Mouse (Mus musculus): ENCODE data around the gene Tspan18. TPM values are rescaled to one million over a fixed set of nuclear protein-coding genes. Genes with fewer than 3 reads are reported as not detected.

The Tspan18 gene
- polyA plus RNA-seq, 1 experiment, result 8.8 TPM

DNA sequence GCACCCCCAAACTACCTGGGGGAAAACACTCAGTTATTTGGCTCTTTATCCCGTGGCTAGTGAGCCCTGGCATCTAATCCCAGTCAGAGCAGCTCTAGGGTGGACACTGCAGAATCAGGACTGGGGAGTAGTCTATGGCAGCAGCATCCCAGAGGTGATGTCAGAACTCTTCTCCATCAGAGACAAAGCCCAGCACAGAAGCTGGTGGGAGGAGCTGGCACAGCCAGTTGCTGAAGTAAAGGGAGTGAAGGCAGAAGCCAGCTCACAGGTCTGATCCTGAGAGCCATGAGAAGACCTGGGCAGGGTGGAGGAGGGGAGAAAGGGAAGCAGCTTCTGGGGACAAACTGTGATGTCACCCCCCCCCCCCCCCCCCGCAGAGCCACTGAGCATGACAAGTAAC, 48.0 kb downstream of the Tspan18 start:
- TF ChIP-seq FLI1 (IDR thresholded peaks at IDR 0.05; ENCODE audit: low read length), result no peak
- no peak for TF ChIP-seq GATA1 (IDR thresholded peaks at IDR 0.05; ENCODE audit: borderline replicate concordance, low read length)
- H3K4me3 ChIP-seq (replicated peaks), result no peak overlapping the region
- peaks cover 67% of the 10 kb centered on the region for H3K27me3 ChIP-seq (replicated peaks)
- H3K9me3 ChIP-seq, result no peaks in the 10 kb centered on the region
- H3K4me1 ChIP-seq, result peaks cover 27% of the 10 kb centered on the region
- H3K36me3 ChIP-seq (replicated peaks; ENCODE audit: low read length), result no peaks in the 10 kb centered on the region

DNA sequence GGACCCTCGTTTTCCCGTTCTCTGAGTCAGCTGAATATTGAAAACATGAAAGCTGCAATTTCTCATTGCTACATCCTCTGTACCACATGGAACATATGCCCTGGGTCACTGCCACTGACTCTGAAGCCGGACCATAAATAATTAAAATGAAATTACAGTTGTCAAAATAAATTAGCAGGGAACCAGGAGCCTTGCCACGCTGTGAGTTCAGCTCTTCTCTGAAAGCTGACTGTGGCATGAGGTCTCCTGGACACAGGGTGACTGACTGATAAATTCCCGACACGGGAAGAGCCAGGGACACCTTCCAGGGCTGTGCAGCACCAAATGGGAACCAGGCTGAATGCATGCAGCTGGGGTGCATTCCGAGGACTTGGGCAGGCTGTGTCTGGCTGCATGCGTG, 48.5 kb downstream of the Tspan18 start:
- H3K4me3 ChIP-seq (replicated peaks), result no peak overlapping the region
- TF ChIP-seq GATA1 (IDR thresholded peaks at IDR 0.05; ENCODE audit: borderline replicate concordance, low read length) (no peak), FLI1 (IDR thresholded peaks at IDR 0.05; ENCODE audit: low read length) (no peak)
- H3K27me3 ChIP-seq (replicated peaks), result peaks cover 65% of the 10 kb centered on the region
- no peaks in the 10 kb centered on the region for H3K36me3 ChIP-seq (replicated peaks; ENCODE audit: low read length)
- H3K9me3 ChIP-seq, result no peaks in the 10 kb centered on the region
- H3K4me1 ChIP-seq, result peaks cover 27% of the 10 kb centered on the region

DNA sequence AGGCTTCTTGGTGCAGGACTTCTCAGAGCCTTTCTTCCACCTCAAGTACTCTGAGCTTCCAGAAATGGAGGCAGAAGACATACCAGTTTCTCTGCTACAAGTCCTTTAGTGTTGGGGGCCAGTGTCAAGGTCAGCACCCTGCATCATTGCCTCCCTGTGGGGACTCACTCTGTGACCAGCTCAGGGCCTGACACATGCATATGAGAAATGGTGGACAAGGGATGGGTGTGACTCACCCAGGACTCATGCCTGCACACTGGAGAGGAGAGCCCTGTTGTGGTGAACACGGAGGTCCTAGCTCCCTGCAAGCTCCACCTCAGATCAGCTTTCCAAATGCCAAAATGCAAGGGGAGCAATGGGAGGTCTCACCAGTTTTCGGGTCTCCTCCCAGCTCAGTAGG, 49.7 kb downstream of the Tspan18 start:
- H3K36me3 ChIP-seq (replicated peaks; ENCODE audit: low read length), result no peaks in the 10 kb centered on the region
- H3K27me3 ChIP-seq (replicated peaks), result peaks cover 72% of the 10 kb centered on the region
- no peak overlapping the region for H3K4me3 ChIP-seq (replicated peaks)
- TF ChIP-seq FLI1 (IDR thresholded peaks at IDR 0.05; ENCODE audit: low read length) (no peak), GATA1 (IDR thresholded peaks at IDR 0.05; ENCODE audit: borderline replicate concordance, low read length) (no peak)
- H3K4me1 ChIP-seq, result peaks cover 31% of the 10 kb centered on the region
- H3K9me3 ChIP-seq, result no peaks in the 10 kb centered on the region

DNA sequence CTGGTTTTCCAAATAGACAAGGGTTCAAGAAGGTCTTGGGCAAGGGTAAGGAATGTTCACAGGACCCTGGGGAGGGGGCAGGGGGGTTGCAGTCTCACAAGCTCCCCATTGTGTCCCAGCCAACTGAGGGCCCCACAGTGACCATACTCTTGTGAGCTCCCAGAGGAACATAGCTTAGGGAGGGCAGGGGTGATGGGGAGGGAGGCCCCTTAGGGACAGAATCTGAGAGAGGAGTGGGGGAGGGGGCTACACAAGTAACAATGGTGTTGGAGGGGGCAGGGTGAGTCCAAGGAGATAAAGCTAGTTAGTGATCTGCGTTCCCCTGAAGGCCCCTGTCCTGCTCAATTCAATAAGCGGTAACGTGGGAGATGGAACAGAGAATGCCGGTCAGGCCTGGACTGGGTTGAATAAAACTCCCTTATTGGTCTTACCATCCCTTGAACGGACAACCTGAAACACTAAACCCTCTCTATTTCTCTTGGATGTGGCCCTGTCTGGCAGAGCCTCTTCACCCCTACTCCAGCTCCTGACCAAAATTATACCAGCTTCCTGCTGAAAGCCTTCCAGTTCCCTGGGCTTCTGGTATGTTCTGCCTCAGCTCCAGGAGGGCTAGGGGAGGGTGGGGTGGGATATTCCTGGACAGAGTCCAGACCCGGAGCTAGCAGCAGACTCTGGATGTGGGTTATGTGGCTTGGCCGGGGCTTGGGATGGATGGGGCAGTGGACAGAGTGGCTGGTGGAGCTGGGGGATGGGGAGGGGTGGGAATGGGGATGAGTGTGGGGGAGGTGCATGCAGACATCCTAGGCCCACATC, 50.6 kb downstream of the Tspan18 start:
- Histone ChIP-seq H3K36me3 (replicated peaks; ENCODE audit: low read length) (no peaks in the 10 kb centered on the region), H3K9me3 (no peaks in the 10 kb centered on the region), H3K4me3 (replicated peaks) (no peak overlapping the region), H3K4me1 (peaks cover 32% of the 10 kb centered on the region), H3K27me3 (replicated peaks) (peaks cover 75% of the 10 kb centered on the region)
- TF ChIP-seq GATA1 (IDR thresholded peaks at IDR 0.05; ENCODE audit: borderline replicate concordance, low read length) (no peak), FLI1 (IDR thresholded peaks at IDR 0.05; ENCODE audit: low read length) (no peak)

DNA sequence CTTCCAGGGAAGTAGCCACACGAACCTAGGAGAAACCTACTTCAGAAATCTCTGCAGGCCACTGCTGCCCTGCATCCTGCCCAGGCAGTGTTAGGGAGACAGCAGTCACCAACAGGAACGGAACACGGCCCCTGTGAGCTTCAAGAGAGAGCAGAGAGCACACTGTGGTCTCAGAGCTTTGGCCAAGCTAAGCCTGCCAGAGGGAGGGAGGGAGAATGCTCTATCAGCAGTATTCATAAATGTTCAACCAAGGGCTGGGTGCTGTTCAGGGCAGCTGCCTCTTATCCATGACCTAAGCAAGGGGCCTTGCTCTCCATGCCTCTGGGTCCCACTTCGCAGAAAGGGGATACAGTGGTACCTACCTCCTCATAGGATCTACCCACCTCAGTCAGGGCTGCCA, 51.7 kb downstream of the Tspan18 start:
- TF ChIP-seq FLI1 (IDR thresholded peaks at IDR 0.05; ENCODE audit: low read length) (no peak), GATA1 (IDR thresholded peaks at IDR 0.05; ENCODE audit: borderline replicate concordance, low read length) (no peak)
- Histone ChIP-seq H3K27me3 (replicated peaks) (peaks cover 70% of the 10 kb centered on the region), H3K4me1 (peaks cover 35% of the 10 kb centered on the region), H3K9me3 (no peaks in the 10 kb centered on the region), H3K36me3 (replicated peaks; ENCODE audit: low read length) (no peaks in the 10 kb centered on the region), H3K4me3 (replicated peaks) (no peak overlapping the region)

DNA sequence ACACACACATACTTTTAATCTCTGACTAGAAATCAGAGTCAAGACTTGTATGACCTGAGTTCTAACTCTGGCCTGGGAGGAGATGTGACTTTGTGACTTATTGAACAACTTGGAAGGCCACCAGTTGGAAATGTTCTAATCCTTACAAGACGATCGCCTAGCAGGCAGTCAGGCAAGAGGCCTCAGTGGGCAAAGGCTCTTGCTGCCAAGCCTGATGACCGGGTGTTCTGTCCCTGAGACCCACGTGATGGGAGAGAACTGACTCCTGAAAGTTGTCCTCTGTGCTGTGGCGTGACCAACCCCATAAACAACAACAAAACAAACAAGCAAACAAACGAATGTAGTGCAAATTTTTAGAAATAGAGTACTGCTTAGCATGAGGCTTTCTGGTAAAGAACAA, 52.8 kb downstream of the Tspan18 start:
- peaks cover 70% of the 10 kb centered on the region for H3K27me3 ChIP-seq (replicated peaks)
- no peaks in the 10 kb centered on the region for H3K36me3 ChIP-seq (replicated peaks; ENCODE audit: low read length)
- no peaks in the 10 kb centered on the region for H3K9me3 ChIP-seq
- TF ChIP-seq GATA1 (IDR thresholded peaks at IDR 0.05; ENCODE audit: borderline replicate concordance, low read length), result no peak
- no peak for TF ChIP-seq FLI1 (IDR thresholded peaks at IDR 0.05; ENCODE audit: low read length)
- H3K4me3 ChIP-seq (replicated peaks), result no peak overlapping the region
- H3K4me1 ChIP-seq, result peaks cover 37% of the 10 kb centered on the region

DNA sequence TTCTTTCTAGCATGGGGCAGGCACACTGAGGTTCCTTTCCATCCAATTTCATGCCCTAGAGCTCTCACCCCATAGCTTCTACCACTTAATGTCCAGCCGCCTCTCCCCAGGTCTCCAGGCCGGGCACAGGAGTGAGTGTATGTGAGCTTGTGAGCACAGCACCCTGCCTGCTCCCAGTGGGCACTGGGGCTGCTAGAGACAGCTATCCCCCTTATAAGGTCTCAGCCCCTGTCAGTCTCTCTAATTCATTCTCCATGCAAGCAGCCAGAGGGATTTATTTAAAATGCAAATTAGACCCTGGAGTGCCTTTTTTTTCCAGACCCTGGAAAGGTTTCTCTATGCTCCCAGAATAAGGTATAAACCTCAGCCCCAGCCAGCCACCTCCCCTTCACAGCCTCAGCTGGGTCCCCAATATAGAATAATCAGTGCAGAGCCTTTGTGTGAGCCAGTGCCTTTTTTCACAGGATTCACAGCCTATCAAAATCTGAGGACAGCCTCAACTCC, 54.1 kb downstream of the Tspan18 start:
- Histone ChIP-seq H3K36me3 (replicated peaks; ENCODE audit: low read length) (peaks cover 5% of the 10 kb centered on the region), H3K27me3 (replicated peaks) (peaks cover 67% of the 10 kb centered on the region), H3K4me3 (replicated peaks) (no peak overlapping the region), H3K4me1 (peaks cover 40% of the 10 kb centered on the region), H3K9me3 (no peaks in the 10 kb centered on the region; the same call in 1 of the 2 replicates)
- TF ChIP-seq FLI1 (IDR thresholded peaks at IDR 0.05; ENCODE audit: low read length), result no peak
- no peak for TF ChIP-seq GATA1 (IDR thresholded peaks at IDR 0.05; ENCODE audit: borderline replicate concordance, low read length)

DNA sequence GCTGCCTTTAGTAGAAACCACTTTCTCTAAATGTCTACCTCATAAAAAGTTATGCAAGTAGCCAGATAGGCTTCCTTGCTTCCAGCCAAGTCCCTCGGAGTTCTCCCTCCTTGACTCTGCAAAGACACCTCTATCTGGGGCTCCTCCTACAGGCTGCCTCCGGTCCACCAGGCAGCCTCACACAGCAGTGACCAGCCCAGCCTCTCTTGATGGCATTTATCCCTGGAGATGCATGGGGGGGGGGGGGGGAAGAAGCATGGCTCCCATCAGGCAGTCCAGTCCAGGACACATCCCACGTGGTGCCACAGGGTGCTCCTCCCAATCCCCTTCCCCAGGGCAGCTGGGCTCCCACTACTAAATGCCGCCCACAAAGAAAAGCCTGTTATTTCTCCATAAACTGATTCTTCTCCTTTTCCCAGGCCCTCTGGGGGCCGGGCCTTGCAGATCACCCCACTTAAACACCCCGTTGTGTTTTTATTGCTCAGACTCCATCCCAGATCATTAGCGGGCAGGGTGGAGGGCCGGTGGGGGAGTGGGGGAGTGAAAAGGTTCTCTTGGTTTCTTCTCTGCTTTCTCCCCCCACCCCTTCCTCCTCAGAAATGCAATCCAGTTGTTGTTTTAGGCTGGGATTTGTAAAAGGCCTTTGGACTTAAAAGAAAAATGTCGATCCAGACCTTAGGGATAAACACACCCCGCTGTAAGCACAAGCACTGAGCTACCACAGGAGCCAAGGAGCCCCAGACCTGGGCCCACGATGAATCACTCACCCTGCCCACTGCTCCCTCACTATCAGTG, 55.9 kb downstream of the Tspan18 start:
- peaks cover 5% of the 10 kb centered on the region for H3K36me3 ChIP-seq (replicated peaks; ENCODE audit: low read length)
- peaks cover 44% of the 10 kb centered on the region for H3K4me1 ChIP-seq
- TF ChIP-seq GATA1 (IDR thresholded peaks at IDR 0.05; ENCODE audit: borderline replicate concordance, low read length) (no peak), FLI1 (IDR thresholded peaks at IDR 0.05; ENCODE audit: low read length) (no peak)
- H3K27me3 ChIP-seq (replicated peaks), result peaks cover 64% of the 10 kb centered on the region
- H3K4me3 ChIP-seq (replicated peaks), result no peak overlapping the region
- no peaks in the 10 kb centered on the region; the same call in 1 of the 2 replicates for H3K9me3 ChIP-seq

DNA sequence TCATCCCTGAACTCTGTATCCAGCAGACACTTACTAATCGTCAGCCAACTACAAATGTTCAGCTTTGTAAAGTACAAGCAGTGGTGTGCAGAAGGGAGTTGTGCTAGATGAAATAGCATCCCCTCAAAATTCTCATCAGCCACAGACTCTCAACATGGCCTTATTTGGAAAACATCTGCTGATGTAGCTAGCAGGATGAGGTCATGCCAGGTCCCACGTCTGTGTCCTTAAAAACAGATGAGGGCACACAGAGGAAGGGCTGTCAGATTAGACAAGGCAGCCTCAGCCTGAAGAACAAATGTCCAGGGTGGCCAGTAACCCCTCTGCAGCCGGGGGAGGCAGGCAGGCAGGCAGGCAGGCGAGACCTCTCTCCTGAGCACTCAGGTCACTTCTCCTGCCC, 56.8 kb downstream of the Tspan18 start:
- H3K36me3 ChIP-seq (replicated peaks; ENCODE audit: low read length), result peaks cover 5% of the 10 kb centered on the region
- TF ChIP-seq GATA1 (IDR thresholded peaks at IDR 0.05; ENCODE audit: borderline replicate concordance, low read length) (no peak), FLI1 (IDR thresholded peaks at IDR 0.05; ENCODE audit: low read length) (no peak)
- peaks cover 59% of the 10 kb centered on the region for H3K27me3 ChIP-seq (replicated peaks)
- H3K4me1 ChIP-seq, result peaks cover 44% of the 10 kb centered on the region
- no peaks in the 10 kb centered on the region; the same call in 1 of the 2 replicates for H3K9me3 ChIP-seq
- peak overlapping the region; percentile 50 for H3K4me3 ChIP-seq (replicated peaks)

DNA sequence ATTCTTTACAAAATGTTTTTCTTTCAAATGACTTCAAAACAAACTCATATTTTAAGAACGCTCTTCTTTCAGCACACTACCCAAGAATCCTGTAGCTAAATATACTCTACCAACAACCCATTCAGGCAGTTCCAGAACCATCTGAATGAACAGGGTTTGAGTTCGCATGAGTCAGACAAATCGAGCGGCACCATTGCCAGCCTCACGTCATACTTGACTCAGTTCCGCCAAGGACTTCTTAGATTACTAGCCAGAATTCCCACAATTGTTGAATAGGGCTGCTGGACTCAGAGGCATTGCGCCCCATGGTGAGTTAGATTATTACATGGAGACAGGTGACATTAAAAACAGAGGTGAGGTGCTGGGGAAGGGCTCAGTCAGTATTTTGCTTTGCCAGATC, 58.3 kb downstream of the Tspan18 start:
- peaks cover 48% of the 10 kb centered on the region for H3K4me1 ChIP-seq
- no peaks in the 10 kb centered on the region; the same call in 1 of the 2 replicates for H3K9me3 ChIP-seq
- no peak overlapping the region for H3K4me3 ChIP-seq (replicated peaks)
- H3K27me3 ChIP-seq (replicated peaks), result peaks cover 62% of the 10 kb centered on the region
- TF ChIP-seq FLI1 (IDR thresholded peaks at IDR 0.05; ENCODE audit: low read length), result no peak
- TF ChIP-seq GATA1 (IDR thresholded peaks at IDR 0.05; ENCODE audit: borderline replicate concordance, low read length), result no peak
- peaks cover 5% of the 10 kb centered on the region for H3K36me3 ChIP-seq (replicated peaks; ENCODE audit: low read length)
